Mouse (Mus musculus) embryonic fibroblast, embryonic 13.5 days (primary cell): ENCODE measurements around the gene Pinlyp.
A peak's percentile ranks its signal among the peaks of the same experiment; 100 is the strongest.

Experiments
- CTCF ChIP-seq: IDR thresholded peaks from 2 replicates; pipeline ENCODE4 v1.5.1; 2011; ENCODE audit warnings: mild to moderate bottlenecking, control low read depth, low read length, moderate library complexity, borderline replicate concordance; ENCODE audit not compliant: insufficient read depth
- POLR2A ChIP-seq: IDR thresholded peaks from 2 replicates; pipeline ENCODE4 v1.6.1; 2011; ENCODE audit warnings: low read depth, mild to moderate bottlenecking, control low read depth, low read length, moderate library complexity

DNA sequence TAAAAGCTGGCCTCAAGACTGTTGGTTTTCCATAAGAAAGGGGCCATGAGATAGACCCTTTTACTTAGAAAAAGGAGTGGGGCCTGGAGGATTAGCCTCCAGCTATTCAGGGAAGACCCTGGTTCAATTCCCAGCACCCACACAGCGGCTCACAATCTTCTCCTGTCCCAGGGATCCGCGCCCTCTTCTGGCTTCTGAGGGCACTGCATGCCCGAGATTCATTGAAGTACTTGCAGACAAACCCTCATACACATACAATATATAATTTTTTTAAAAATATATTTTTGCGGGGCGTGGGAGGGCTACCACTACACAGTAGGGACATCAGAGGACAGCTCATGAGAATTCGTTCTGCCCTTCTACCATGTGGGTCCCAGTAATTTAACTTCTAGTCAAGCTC lies 45.0 kb downstream of the Pinlyp start:
- peak; percentile 17; the same call in 1 of the 2 replicates for TF ChIP-seq CTCF
- TF ChIP-seq POLR2A = no peak
